Mouse (Mus musculus): ENCODE results near the gene Pm20d2.

The Pm20d2 gene

DNA sequence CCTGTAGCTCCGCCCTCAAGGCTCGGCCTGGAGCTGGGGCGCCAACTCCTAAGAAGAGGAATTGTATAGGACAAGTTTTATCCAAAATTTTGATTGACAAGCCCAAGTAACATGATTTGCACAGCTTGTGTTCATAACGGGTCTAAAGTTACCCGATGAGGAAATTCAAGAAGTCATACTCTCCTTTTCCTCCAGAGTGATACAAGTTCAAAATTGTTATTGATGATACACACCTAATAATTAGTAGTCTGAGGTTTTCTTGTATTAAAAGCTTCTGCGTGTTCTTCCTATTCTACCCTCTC, at the start of gene Pm20d2:
TSS of gene Pm20d2 (minus strand) at position 3 of the 302 bp plus-strand sequence.
- DNase-seq: no peak

DNA sequence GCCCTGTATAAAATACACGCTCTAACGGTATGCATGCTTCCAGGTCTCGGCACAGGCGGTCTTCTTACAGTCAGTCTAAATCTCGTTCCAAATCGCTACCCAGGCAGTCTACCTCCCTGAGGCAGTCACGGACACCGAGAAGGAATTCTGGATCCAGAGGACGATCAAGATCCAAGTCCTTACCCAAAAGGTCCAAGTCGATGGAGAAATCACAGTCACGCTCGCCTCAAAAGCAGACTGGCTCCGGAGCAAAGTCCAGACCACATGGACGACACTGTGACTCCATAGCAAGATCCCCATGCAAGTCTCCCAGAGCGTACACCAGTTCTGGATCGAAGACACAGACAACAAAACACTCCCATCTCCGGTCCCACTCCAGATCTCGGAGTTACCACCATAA, 41.3 kb upstream of the Pm20d2 start:
- no peak for DNase-seq

GRCm38 (mm10) chr4:33229639-33230038, 40.1 kb upstream of the Pm20d2 start:
- DNase-seq: no peak

- no peak for DNase-seq
These were observed 37.6 kb upstream of the Pm20d2 start for GRCm38 (mm10) chr4:33227164-33227563.

GRCm38 (mm10) chr4:33224003-33224675, 34.6 kb upstream of the Pm20d2 start:
- DNase-seq: no peak

DNA sequence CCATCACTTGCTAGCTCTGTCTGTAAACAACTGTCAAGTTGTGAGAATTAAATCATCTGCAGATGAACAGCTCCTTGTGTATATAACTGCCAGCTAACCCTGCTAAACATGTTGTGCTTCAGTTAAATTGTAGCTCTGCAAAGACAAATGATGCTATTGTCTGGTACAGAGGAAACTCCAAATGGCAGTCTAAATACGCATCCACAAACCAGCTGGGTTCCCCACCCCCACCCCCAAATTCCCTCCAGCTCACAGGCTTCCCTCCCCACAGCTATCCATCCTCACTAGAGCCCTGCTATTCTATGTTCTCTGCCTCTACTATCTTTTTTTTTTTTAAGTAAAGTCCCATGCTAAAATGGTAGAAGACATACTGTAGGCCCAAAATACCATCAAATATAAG, 32.3 kb upstream of the Pm20d2 start:
- no peak for DNase-seq

DNA sequence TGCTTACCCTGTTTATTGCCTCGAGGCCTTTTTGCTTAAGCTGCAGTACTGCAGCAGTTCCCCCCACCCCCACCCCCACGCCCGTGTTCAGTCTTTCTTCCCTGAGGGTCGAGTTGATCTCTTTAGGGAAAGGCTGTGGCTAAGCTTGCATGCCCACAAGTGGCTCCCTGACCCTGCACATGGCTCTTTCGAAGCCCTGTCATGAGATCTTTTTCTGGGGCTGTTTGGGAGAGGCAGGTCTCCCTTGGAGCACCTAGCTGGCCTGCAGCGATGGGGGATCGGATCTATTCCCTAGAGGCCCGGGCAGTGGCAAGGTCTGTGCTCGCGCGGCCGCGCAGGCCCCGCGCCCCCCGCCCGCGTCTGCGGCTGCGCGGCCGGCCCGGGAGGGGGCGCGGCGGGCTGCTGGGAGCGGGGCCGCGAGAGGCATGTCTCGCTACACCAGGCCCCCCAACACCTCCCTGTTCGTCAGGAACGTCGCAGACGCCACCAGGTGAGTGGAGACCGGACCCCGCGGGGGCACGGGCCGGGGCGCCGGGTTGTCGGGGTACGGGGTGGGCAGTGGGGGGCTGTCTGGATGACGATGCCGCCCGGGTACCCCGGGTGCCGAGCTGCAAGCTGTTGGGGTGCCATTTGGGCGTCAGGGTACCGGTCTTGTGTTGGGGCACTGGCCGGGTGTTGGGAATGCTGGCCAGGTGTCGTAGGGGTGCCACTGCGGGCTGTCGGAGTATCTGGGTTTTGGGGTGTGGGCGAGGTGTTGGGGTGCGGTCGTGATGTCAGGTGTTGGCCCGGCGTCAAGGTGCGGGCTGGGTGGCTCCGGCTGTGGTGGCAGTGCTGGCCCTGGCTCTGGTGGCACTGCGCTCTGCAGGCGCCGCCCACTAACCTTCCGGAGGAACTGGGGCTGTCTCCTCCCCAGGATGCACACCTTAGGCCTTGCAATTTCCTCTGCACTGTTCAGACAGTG, 19.6 kb upstream of the Pm20d2 start, which contains the start of gene Srsf12:
TSS of gene Srsf12 (plus strand) at position 111 of the 961 bp plus-strand sequence.
- DNase-seq: peak; percentile 75 to 77

- DNase-seq: no peak
These were observed 18.0 kb upstream of the Pm20d2 start for GRCm38 (mm10) chr4:33207551-33207950.

DNA sequence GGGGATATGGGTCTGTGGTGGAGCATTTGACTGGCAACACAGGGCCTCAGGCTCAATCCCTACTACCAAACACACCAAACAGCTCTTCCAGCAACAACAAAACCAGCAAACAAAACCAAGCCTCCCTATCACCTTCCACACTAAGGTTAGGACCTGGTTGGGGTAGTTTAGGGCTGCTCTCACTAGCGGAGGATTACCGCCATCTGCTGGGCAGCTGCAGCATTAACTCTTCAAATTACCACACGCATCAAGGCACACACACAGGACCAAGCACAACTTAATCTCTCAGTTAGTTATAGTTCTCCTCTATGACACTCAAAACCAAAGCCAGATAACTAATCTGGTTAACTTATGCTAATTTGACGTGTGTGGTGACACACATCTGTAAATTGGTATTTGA, 15.1 kb upstream of the Pm20d2 start:
- peak; percentile 63 to 81 for DNase-seq

DNA sequence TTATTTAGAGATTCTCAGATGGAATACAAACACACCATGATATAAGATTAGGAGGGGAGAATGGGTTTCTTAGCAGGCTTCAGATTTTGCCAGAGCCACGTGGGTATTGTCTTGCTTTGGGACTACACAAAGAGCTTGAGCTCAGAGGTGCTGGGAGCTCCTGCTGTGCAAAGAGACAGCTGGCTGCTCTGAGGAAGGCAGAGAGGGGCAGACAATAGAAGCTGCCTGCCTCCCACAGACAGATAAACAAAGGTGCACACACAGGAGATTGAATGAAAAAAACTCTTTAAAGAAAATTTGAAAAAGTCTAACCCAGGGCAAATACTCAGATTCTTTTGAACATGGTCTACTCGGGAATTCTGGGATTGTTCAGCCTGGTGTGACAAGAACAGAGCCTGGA, 8.6 kb upstream of the Pm20d2 start:
- DNase-seq: no peak

DNA sequence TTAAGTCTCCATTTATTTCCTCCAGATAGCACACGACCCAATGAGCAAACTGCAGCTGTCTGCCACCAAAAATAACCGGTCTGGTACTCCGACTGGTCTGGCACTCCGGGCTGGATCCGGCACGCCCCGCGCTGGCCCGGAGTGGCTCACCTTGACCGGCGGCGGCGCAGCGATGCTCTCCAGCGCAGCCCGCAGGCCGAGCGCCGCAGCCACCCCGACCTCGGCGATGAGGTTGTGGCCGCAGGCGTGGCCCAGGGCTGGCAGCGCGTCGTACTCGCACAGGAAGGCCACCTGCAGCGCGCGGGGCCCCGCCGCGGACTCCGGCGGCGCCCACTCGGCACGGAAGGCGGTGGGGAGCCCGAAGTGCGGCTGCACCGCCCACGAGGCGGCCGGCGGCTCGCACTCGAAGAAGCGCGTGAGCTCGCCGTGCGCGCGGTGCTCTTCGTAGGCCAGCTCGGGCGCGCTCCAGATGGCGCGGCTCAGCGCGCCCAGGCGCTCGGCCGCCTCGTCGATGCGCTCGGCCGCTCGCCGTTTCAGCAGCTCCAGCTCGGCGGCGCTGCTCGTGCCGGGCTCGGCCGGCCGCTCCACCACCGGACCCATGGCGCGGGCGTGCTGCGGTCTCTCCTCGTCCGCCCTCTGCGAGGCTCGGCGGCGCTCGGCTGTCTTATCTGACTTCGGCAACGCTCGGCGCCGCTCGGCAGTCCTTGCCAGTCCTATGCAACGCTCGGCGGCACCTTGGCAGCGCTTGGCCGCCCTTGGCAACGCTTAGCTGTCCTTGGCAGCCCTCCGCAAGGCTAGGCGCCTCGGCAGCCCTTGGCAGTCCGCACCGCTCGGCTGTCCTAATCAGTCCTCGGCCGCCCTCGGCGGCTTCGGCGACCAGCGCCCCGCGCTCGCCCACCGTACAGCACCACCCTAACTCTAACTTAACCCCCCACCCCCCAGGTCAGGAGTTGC, 479 bp downstream of the Pm20d2 start:
- DNase-seq: peak; percentile 95 to 98

- DNase-seq: peak; percentile 44 to 59
These were observed 1.4 kb downstream of the Pm20d2 start for GRCm38 (mm10) chr4:33188164-33188563.

GRCm38 (mm10) chr4:33183477-33183876, 6.1 kb downstream of the Pm20d2 start:
- DNase-seq: no peak

GRCm38 (mm10) chr4:33152087-33153038, 37.2 kb downstream of the Pm20d2 start:
- no peak for DNase-seq

DNA sequence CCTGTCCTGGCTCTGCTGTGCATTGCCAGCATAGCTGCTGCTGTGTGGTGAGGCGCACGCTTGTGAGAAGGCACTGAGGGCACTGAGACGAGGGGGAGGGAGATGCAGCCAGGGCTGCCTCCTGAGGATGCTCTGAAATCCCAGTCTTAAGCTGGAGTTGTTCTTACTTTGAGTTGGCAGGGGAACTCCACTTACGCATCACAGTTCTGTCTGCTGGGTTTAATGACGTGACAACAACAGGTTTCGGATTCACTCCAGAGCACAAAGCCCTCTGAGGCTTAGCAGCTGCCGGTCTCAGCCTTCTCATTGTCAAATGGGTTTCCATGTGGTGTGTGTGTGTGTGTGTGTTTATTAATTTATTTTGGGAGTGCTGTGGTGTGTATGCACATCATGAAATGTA, 40.4 kb downstream of the Pm20d2 start:
- no peak for DNase-seq

DNA sequence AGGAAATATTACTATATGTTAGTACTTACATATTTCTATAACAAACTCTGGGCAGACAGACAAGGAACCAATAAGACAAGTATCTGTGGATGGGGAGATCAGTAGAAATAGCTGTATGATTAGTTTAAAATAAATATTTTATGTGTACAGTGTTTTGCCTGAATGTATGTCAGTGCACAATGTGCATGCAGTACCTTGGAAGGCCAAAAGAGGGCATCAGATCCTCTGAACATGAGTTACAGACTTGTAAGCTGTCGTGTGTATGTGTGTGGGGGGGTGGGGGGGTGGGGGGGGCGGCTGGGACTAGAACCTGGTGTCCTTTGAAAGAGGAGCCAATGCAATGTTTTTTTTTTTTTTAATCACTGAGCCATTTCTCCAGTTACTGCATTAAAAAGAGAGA, 41.7 kb downstream of the Pm20d2 start:
- peak; percentile 52 to 57 for DNase-seq

DNA sequence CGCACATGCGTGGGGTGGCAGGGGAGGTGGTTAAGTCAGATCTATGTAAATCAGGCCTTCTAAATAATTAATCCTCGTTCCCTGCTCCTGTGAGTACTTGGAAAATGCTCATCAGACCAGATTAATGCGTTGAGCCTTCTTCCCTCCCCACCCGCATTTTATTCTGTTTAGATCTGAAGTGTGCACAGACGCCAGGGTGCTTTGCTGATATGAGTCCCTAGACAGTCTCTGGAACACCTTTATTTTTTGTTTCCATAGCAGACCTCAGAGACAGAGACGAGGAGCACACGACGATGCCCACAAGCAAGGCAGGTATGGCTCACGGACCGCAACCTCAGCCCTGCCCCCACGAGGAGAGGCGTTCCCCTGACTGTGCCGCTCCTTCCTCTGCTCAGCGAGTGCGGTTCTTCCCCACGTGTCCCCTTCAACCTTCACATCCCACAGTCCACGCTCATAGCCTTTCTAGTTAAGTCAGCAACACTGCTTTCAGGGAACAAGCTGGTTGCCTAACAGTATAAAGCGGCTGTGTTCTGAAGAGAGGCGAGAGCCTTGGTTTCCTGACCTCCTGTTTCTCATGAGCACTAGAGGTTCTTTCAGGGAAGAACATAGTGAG, 42.8 kb downstream of the Pm20d2 start:
- no peak for DNase-seq

DNA sequence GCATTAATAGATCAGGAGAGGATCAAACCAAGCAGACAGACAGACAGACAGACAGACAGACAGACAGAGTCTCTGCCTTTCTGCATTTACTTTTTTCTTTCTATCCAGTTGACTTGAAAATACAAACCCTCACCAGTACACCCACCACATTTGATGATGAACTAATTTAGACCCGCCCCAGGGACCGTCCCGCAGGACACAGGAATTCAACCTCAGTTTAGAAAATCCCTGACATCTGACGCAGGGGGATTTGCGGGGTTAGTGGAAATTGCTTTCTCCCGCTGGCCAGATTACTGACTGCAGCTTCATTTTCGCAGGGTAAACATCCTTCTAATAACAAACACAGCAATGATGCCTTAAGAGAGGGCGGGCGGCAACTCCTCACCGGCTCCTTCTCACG, 57.3 kb downstream of the Pm20d2 start, which contains the start of gene Gabrr1:
TSS of gene Gabrr1 (plus strand) at position 301 of the 400 bp plus-strand sequence.
- DNase-seq: no peak

DNA sequence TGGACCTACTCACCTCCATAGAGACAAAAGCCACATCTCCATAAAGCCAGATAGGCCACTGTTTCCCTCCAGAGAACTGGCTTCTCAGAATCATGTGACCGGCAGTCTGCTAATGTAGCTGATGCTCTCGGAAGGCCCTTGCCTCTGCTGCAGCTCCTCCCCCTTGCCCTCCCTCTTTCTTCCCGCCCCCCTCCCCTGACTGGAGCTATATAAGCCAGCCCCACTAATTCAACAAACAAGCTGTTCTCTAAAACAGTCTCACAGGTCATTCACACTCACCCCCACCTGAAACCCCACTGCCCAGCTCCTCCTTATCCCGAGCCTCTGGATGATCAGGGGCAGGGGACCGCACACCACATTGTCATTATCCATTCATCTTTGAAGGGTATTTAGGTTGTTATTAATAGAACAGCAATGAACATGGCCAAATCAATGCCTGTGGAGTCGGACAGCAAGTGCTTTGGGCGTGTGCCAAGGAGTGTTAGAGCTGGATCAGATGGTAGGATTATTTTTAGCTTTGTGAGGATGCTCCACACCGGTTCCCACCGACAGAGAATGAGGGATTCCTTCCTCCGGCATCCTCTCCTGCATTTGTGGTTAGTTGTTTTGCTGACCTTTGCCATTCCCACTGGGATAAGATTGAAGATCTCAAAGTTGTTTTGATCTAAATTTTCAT, 64.0 kb downstream of the Pm20d2 start:
- peak; percentile 70 to 71 for DNase-seq

DNA sequence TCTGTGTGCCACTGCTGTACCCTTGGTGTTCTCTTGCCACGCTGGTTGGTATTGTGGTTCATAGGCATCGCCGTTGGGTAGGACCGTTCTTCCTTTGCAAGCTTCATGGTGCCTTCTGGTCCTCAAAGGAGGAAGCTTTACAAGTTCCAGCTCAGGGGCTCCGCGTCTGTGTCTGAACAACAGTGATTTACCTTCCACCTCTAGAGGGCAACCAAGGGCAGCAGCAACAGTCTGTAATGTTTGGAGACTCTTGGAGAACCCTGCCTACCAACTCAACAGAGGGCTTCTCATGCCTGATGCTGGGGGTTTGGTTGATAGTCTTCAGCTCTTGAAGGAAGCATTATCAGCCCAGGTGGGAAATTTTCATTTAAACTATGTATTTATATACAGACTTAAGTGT, 65.0 kb downstream of the Pm20d2 start:
- peak; percentile 73 to 74 for DNase-seq
